Mouse (Mus musculus): ENCODE measurements around the gene Asna1. TPM values are rescaled to one million over a fixed set of nuclear protein-coding genes. Genes with fewer than 3 reads are reported as not detected.

Gene Asna1
- total RNA-seq, 1 experiment = 237 TPM

DNA sequence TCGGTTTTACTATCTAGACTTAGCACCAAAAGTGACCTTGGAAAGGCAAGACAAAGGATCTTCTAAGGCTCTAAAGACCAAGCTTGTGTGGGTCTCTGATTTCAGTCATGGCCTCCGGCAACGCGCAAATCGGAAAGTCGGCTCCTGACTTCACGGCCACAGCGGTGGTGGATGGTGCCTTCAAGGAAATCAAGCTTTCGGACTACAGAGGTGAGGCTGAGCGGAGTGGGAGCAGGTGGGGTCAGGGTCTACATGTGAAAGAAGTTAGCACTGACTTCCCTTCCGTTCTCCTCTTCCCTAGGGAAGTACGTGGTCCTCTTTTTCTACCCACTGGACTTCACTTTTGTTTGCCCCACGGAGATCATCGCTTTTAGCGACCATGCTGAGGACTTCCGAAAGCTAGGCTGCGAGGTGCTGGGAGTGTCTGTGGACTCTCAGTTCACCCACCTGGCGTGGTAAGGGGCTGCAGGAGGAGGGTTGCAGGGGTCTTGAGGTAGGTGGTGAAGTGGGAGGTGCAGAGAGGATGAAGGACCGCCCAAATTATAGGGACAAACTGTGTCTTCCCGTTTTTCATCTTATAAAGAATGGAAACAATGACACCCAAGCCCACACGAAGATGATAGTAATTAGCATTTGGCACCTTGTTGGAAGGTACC lies 54.8 kb downstream of the Asna1 start:
- Histone ChIP-seq H3K36me3 (ENCODE audit: control insufficient read depth, insufficient read depth, low read length, poor library complexity, severe bottlenecking) (peaks cover 15% of the 10 kb centered on the region), H3K9ac (ENCODE audit: insufficient read depth, low read depth, low read length, poor library complexity, severe bottlenecking) (peak overlapping the region; percentile 90), H3K9me3 (ENCODE audit: control insufficient read depth, insufficient read depth, low read depth, low read length) (no peaks in the 10 kb centered on the region), H3K4me3 (ENCODE audit: insufficient read depth in 1 of 2, low read depth in 1 of 2, low read length in 2 of 2, poor library complexity in 1 of 2, severe bottlenecking in 1 of 2) (peak overlapping the region; percentile 77 to 96), H3K27ac (ENCODE audit: insufficient read depth, low read depth, low read length, poor library complexity, severe bottlenecking) (no peak overlapping the region), H3K4me1 (ENCODE audit: control insufficient read depth in 2 of 2, insufficient read depth in 2 of 2, low read length in 2 of 2, poor library complexity in 1 of 2) (peaks cover 4 to 16% of the 10 kb centered on the region in 2 experiments; a peak in 3 of 4 replicates)
- in situ Hi-C loops (cut with MboI; ENCODE audit: low sequenced_read_pairs in 2 of 2, unreplicated experiment in 2 of 2) = loop anchor here in 1 of 2 experiments (25.0 kb wide), 1 partner anchor 442 kb away; no protein-coding TSS in a partner anchor
- DNase-seq (ENCODE audit: low read depth, low spot score) = no peak
- TF ChIP-seq CHD2 (IDR thresholded peaks at IDR 0.05; ENCODE audit: low read depth, low read length) = no peak
- TF ChIP-seq MAFK (IDR thresholded peaks at IDR 0.05; ENCODE audit: insufficient read depth, low read depth, low read length) = no peak
- TF ChIP-seq ZC3H11A (IDR thresholded peaks at IDR 0.05; ENCODE audit: borderline replicate concordance, low read depth, low read length) = no peak
- no peak for TF ChIP-seq ZNF384 (IDR thresholded peaks at IDR 0.05; ENCODE audit: low read depth, low read length)
- TF ChIP-seq HCFC1 (IDR thresholded peaks at IDR 0.05; ENCODE audit: borderline replicate concordance, insufficient read depth, low read length) = no peak

DNA sequence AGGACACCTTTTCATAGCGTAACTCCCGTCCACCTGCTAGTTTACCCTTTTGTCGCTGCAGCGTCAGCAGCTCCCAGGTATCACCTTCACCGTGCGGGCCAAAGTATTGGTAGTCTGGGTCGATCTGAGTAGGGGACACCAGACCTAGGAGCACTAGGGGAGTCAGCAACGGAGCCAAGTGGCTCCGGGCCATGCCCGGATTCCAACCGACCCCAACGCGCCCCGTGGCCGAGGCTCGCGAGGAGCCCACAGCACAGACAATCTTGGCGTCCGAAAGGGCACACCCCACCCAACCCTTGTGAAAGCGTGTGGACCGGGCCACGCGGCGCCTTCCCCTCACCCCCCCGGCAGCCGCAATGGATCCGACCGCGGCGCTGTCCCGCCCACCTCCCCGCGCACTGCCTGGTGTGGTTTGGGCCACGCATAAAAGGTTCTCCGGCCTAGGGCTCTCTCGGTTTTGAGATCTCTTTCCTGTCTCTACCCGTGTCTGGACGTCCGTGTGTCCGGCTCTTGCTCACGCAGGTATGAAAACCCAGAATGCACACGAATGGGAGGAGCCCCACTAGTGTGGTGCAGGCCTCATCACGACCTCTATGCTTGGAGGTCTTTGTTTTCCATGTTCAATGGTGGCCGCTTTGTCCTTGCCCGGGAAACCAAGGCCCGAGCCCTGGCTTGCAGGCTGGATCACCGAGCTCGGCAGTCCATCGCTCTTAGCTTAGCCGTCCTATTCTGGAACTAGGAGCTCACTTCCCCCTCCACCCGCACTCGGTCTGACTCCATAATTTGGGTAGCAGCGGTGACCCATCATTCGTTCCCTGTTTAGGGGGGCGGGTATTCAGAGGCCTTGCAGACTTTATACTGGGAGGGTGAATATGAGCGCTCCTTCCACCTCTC lies 55.6 kb downstream of the Asna1 start, which contains the start of the genes Gm49661, Prdx2 and Rnaseh2a:
Gene Gm49661, minus strand, starts transcription at position 193 of the 894 bp plus-strand sequence.
Gene Prdx2, plus strand, starts transcription at position 347 of the 894 bp plus-strand sequence.
Gene Rnaseh2a, minus strand, starts transcription at position 527 of the 894 bp plus-strand sequence.
- TF ChIP-seq HCFC1 (IDR thresholded peaks at IDR 0.05; ENCODE audit: borderline replicate concordance, insufficient read depth, low read length) (peak; percentile 28; the same call in 1 of the 2 replicates), ZC3H11A (IDR thresholded peaks at IDR 0.05; ENCODE audit: borderline replicate concordance, low read depth, low read length) (no peak), MAFK (IDR thresholded peaks at IDR 0.05; ENCODE audit: insufficient read depth, low read depth, low read length) (0 out of 2 replicates have a peak, but pooled peaks have one; percentile 35)

DNA sequence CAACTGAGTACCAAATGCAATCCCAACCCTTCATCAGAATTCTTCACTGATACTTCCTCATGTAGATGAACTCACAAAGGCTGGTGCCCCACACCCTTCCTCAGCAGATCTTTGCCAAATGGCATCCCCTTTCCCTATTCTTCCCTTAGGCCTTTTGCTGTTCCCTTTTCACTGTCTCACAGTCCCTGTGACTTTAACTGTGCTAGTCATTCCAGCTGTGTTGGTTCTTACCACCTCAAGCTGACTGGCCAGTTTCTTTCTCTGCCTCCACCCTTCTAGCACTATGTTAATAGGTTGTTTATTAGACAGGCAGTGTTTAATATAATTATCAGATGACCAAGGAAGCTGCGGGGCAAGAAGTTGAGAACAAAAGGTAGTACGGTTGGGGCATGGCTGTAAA lies 56.4 kb downstream of the Asna1 start:
- H3K9me3 ChIP-seq (ENCODE audit: control insufficient read depth, insufficient read depth, low read depth, low read length) = no peaks in the 10 kb centered on the region
- H3K4me3 ChIP-seq (ENCODE audit: insufficient read depth in 1 of 2, low read depth in 1 of 2, low read length in 2 of 2, poor library complexity in 1 of 2, severe bottlenecking in 1 of 2) = peak overlapping the region; percentile 77 to 96
- H3K36me3 ChIP-seq (ENCODE audit: control insufficient read depth, insufficient read depth, low read length, poor library complexity, severe bottlenecking) = peaks cover 12% of the 10 kb centered on the region
- no peak for DNase-seq (ENCODE audit: low read depth, low spot score)
- peaks cover 2 to 19% of the 10 kb centered on the region in 2 experiments; a peak in 3 of 4 replicates for H3K4me1 ChIP-seq (ENCODE audit: control insufficient read depth in 2 of 2, insufficient read depth in 2 of 2, low read length in 2 of 2, poor library complexity in 1 of 2)
- TF ChIP-seq CHD2 (IDR thresholded peaks at IDR 0.05; ENCODE audit: low read depth, low read length) = no peak
- no peak for TF ChIP-seq MAFK (IDR thresholded peaks at IDR 0.05; ENCODE audit: insufficient read depth, low read depth, low read length)
- TF ChIP-seq ZC3H11A (IDR thresholded peaks at IDR 0.05; ENCODE audit: borderline replicate concordance, low read depth, low read length) = no peak
- no peak for TF ChIP-seq HCFC1 (IDR thresholded peaks at IDR 0.05; ENCODE audit: borderline replicate concordance, insufficient read depth, low read length)
- no peak for TF ChIP-seq ZNF384 (IDR thresholded peaks at IDR 0.05; ENCODE audit: low read depth, low read length)
- H3K9ac ChIP-seq (ENCODE audit: insufficient read depth, low read depth, low read length, poor library complexity, severe bottlenecking) = peak overlapping the region; percentile 6; the same call in 1 of the 2 replicates
- no peak overlapping the region for H3K27ac ChIP-seq (ENCODE audit: insufficient read depth, low read depth, low read length, poor library complexity, severe bottlenecking)
- in situ Hi-C loops (cut with MboI; ENCODE audit: low sequenced_read_pairs in 2 of 2, unreplicated experiment in 2 of 2) = loop anchor here in 1 of 2 experiments (25.0 kb wide), 1 partner anchor 444 kb away; no protein-coding TSS in a partner anchor

More for the DNA sequence above, 55.6 kb downstream of the Asna1 start, which contains the start of the genes Gm49661, Prdx2 and Rnaseh2a:
- Histone ChIP-seq H3K4me3 (ENCODE audit: insufficient read depth in 1 of 2, low read depth in 1 of 2, low read length in 2 of 2, poor library complexity in 1 of 2, severe bottlenecking in 1 of 2) (peak within 1 kb of the TSS; percentile 77 to 96), H3K9ac (ENCODE audit: insufficient read depth, low read depth, low read length, poor library complexity, severe bottlenecking) (peak within 1 kb of the TSS; percentile 90), H3K27ac (ENCODE audit: insufficient read depth, low read depth, low read length, poor library complexity, severe bottlenecking) (peak within 1 kb of the TSS; percentile 68), H3K4me1 (ENCODE audit: control insufficient read depth in 2 of 2, insufficient read depth in 2 of 2, low read length in 2 of 2, poor library complexity in 1 of 2) (peaks cover 2 to 19% of the 10 kb centered on the region in 2 experiments; a peak in 3 of 4 replicates), H3K9me3 (ENCODE audit: control insufficient read depth, insufficient read depth, low read depth, low read length) (no peaks in the 10 kb centered on the region), H3K36me3 (ENCODE audit: control insufficient read depth, insufficient read depth, low read length, poor library complexity, severe bottlenecking) (peaks cover 15% of the 10 kb centered on the region)
- DNase-seq (ENCODE audit: low read depth, low spot score) = no peak
- in situ Hi-C loops (cut with MboI; ENCODE audit: low sequenced_read_pairs in 2 of 2, unreplicated experiment in 2 of 2) = loop anchor here in 1 of 2 experiments (25.0 kb wide), 1 partner anchor 443 kb away; no protein-coding TSS in a partner anchor

Other genes with a start within 250 kb of the Asna1 start
- gene Nfix, start 224.9 kb downstream of the Asna1 start, total RNA-seq (2012; rRNA removed) = 0.58 and 0.89 TPM in 2 replicates
- 1.0 and 1.4 TPM in 2 replicates for gene Dand5, start 202.5 kb downstream of the Asna1 start, total RNA-seq (2012; rRNA removed)
- gene Gadd45gip1, start 193.8 kb downstream of the Asna1 start, total RNA-seq (2012; rRNA removed) = 24.7 and 30.8 TPM in 2 replicates
- 76.7 and 76.8 TPM in 2 replicates for gene Rad23a, start 184.6 kb downstream of the Asna1 start, total RNA-seq (2012; rRNA removed)
- gene Calr, start 178.3 kb downstream of the Asna1 start, total RNA-seq (2012; rRNA removed) = 1,121 and 1,357 TPM in 2 replicates
- gene Farsa, start 168.3 kb downstream of the Asna1 start, total RNA-seq (2012; rRNA removed) = 123 and 137 TPM in 2 replicates
- gene Syce2, start 153.2 kb downstream of the Asna1 start, total RNA-seq (2012; rRNA removed) = 34.7 and 42.3 TPM in 2 replicates
- gene Gcdh, start 131.4 kb downstream of the Asna1 start, total RNA-seq (2012; rRNA removed) = 36.3 and 57.2 TPM in 2 replicates
- gene Klf1, start 123.4 kb downstream of the Asna1 start, total RNA-seq (2012; rRNA removed) = 0.31 and 0.53 TPM in 2 replicates
- 23.7 and 29.5 TPM in 2 replicates for gene Dnase2a, start 116.7 kb downstream of the Asna1 start, total RNA-seq (2012; rRNA removed)
- gene Mast1, start 87.9 kb downstream of the Asna1 start, total RNA-seq (2012; rRNA removed) = 1.4 and 2.5 TPM in 2 replicates
- 0.13 TPM in 1 of 2 replicates, not detected in the other for gene Rtbdn, start 78.3 kb downstream of the Asna1 start, total RNA-seq (2012; rRNA removed)
- gene Gm49661, start 55.8 kb downstream of the Asna1 start, total RNA-seq (2012; rRNA removed) = not detected in 2 replicates
- gene Prdx2, start 55.7 kb downstream of the Asna1 start, total RNA-seq (2012; rRNA removed) = 259 and 328 TPM in 2 replicates
- 160 and 174 TPM in 2 replicates for gene Rnaseh2a, start 55.5 kb downstream of the Asna1 start, total RNA-seq (2012; rRNA removed)
- gene Junb, start 46.6 kb downstream of the Asna1 start, total RNA-seq (2012; rRNA removed) = 53.8 and 57.6 TPM in 2 replicates
- 28.6 and 52.9 TPM in 2 replicates for gene Hook2, start 34.7 kb downstream of the Asna1 start, total RNA-seq (2012; rRNA removed)
- gene Best2, start 10.8 kb downstream of the Asna1 start, total RNA-seq (2012; rRNA removed) = 0.22 and 0.48 TPM in 2 replicates
- 161 and 181 TPM in 2 replicates for gene Trir, start 1.5 kb upstream of the Asna1 start, total RNA-seq (2012; rRNA removed)
- gene Tnpo2, start 11.6 kb upstream of the Asna1 start, total RNA-seq (2012; rRNA removed) = 88.4 and 101 TPM in 2 replicates
- 49.3 and 86.0 TPM in 2 replicates for gene Fbxw9, start 34.8 kb upstream of the Asna1 start, total RNA-seq (2012; rRNA removed)
- not detected in 2 replicates for gene Gm5741, start 42.7 kb upstream of the Asna1 start, total RNA-seq (2012; rRNA removed)
- gene Dhps, start 46.5 kb upstream of the Asna1 start, total RNA-seq (2012; rRNA removed) = 54.1 and 63.1 TPM in 2 replicates
- gene Wdr83os, start 55.5 kb upstream of the Asna1 start, total RNA-seq (2012; rRNA removed) = 24.9 and 27.6 TPM in 2 replicates
- gene Wdr83, start 56.0 kb upstream of the Asna1 start, total RNA-seq (2012; rRNA removed) = 26.4 and 32.6 TPM in 2 replicates
- 40.2 and 78.2 TPM in 2 replicates for gene Man2b1, start 58.0 kb upstream of the Asna1 start, total RNA-seq (2012; rRNA removed)
- 0.58 and 1.0 TPM in 2 replicates for gene Zfp791, start 97.8 kb upstream of the Asna1 start, total RNA-seq (2012; rRNA removed)
- gene Cks1brt, start 126.6 kb upstream of the Asna1 start, total RNA-seq (2012; rRNA removed) = not detected in 2 replicates
- not detected in 2 replicates for gene Olfr371, start 200.7 kb upstream of the Asna1 start, total RNA-seq (2012; rRNA removed)